Mouse (Mus musculus): ENCODE results near the gene Me1. TPM values are rescaled to one million over a fixed set of nuclear protein-coding genes. Genes with fewer than 3 reads are reported as not detected.

The Me1 gene
- total RNA-seq, 2 experiments from 2014 or later, result 61.0 to 63.2 TPM

- no peak for DNase-seq (ENCODE audit: low spot score in 2 of 2)
These were observed 14.4 kb upstream of the Me1 start for GRCm38 (mm10) chr9:86710091-86710634.

- no peak for DNase-seq (ENCODE audit: low spot score in 2 of 2)
These were observed 13.2 kb upstream of the Me1 start for GRCm38 (mm10) chr9:86708921-86709320.

GRCm38 (mm10) chr9:86707431-86707830, 11.7 kb upstream of the Me1 start:
- DNase-seq (ENCODE audit: low spot score in 2 of 2), result no peak

- DNase-seq (ENCODE audit: low spot score in 2 of 2), result no peak
These were observed 6.1 kb upstream of the Me1 start for GRCm38 (mm10) chr9:86701844-86702243.

GRCm38 (mm10) chr9:86701264-86701663, 5.5 kb upstream of the Me1 start:
- DNase-seq (ENCODE audit: low spot score in 2 of 2), result no peak

GRCm38 (mm10) chr9:86695199-86695817, 445 bp downstream of the Me1 start:
- DNase-seq (ENCODE audit: low spot score in 2 of 2), result peak in 1 of 2 experiments; percentile 19

- no peak for DNase-seq (ENCODE audit: low spot score in 2 of 2)
These were observed 1.1 kb downstream of the Me1 start for GRCm38 (mm10) chr9:86694644-86695043.

- DNase-seq (ENCODE audit: low spot score in 2 of 2), result no peak
These were observed 1.8 kb downstream of the Me1 start for GRCm38 (mm10) chr9:86693935-86694334.

- DNase-seq (ENCODE audit: low spot score in 2 of 2), result no peak
These were observed 3.1 kb downstream of the Me1 start for GRCm38 (mm10) chr9:86692676-86693075.

- DNase-seq (ENCODE audit: low spot score in 2 of 2), result no peak
These were observed 3.5 kb downstream of the Me1 start for GRCm38 (mm10) chr9:86692251-86692650.

GRCm38 (mm10) chr9:86691101-86691500, 4.7 kb downstream of the Me1 start:
- DNase-seq (ENCODE audit: low spot score in 2 of 2), result no peak

- no peak for DNase-seq (ENCODE audit: low spot score in 2 of 2)
These were observed 12.0 kb downstream of the Me1 start for GRCm38 (mm10) chr9:86683713-86684209.

GRCm38 (mm10) chr9:86682844-86683243, 12.9 kb downstream of the Me1 start:
- DNase-seq (ENCODE audit: low spot score in 2 of 2), result no peak

- DNase-seq (ENCODE audit: low spot score in 2 of 2), result no peak
These were observed 13.5 kb downstream of the Me1 start for GRCm38 (mm10) chr9:86682278-86682677.

- no peak for DNase-seq (ENCODE audit: low spot score in 2 of 2)
These were observed 15.3 kb downstream of the Me1 start for GRCm38 (mm10) chr9:86680431-86680830.

GRCm38 (mm10) chr9:86679843-86680417, 15.8 kb downstream of the Me1 start:
- no peak for DNase-seq (ENCODE audit: low spot score in 2 of 2)

GRCm38 (mm10) chr9:86676246-86676645, 19.5 kb downstream of the Me1 start:
- no peak for DNase-seq (ENCODE audit: low spot score in 2 of 2)

GRCm38 (mm10) chr9:86675426-86675825, 20.3 kb downstream of the Me1 start:
- DNase-seq (ENCODE audit: low spot score in 2 of 2), result no peak

GRCm38 (mm10) chr9:86672907-86673472, 22.8 kb downstream of the Me1 start:
- DNase-seq (ENCODE audit: low spot score in 2 of 2), result no peak

GRCm38 (mm10) chr9:86668590-86669252, 27.0 kb downstream of the Me1 start:
- no peak for DNase-seq (ENCODE audit: low spot score in 2 of 2)

GRCm38 (mm10) chr9:86667138-86667750, 28.5 kb downstream of the Me1 start:
- no peak for DNase-seq (ENCODE audit: low spot score in 2 of 2)
